Mouse (Mus musculus) bone marrow, adult 2 months (tissue): Measurements from ENCODE around the gene Slc45a2.

Experiments used
- CTCF ChIP-seq: fragments of 200-500 bp; IDR thresholded peaks from 2 replicates; pipeline ENCODE4 v1.5.1; 2011; ENCODE audit warnings: low read length, control low read depth; ENCODE audit not compliant: control insufficient read depth, insufficient read depth
- POLR2A ChIP-seq: fragments of 200-500 bp; IDR thresholded peaks from 2 replicates; pipeline ENCODE4 v1.6.1; 2011; ENCODE audit warnings: low read depth, mild to moderate bottlenecking, control low read depth, low read length, borderline replicate concordance; ENCODE audit not compliant: control insufficient read depth

DNA sequence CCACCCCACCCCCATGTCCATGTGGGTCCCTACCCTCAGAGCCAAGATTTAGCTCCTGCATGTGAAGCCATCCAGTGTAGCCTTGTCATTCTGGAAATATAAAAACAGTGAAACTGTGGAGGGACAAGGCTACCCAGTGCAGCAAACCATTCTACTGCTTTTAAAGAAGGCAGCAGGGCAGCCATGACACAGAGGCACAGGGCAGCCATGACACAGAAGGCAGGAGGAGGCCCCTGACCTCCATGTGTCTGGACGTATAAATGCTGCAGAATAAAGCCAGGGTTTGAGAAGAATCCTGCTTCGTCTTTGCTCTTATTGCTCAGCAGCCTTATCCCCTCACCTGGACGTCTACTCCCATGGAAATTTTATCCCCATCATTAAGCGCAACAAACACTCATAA is 3.3 kb downstream of the Slc45a2 start:
- TF ChIP-seq CTCF = no peak
- no peak for TF ChIP-seq POLR2A
